Mouse (Mus musculus) heart, postnatal 0 days (tissue): Measurements from ENCODE around the gene Mllt6.

Source experiments
- CTCF ChIP-seq: IDR thresholded peaks from 2 replicates; pipeline ENCODE4 v1.5.1; 2016; ENCODE audit warnings: antibody characterized with exemption, control low read depth, low read depth
- EP300 ChIP-seq: IDR thresholded peaks from 2 replicates; pipeline ENCODE4 v1.6.1; 2016; ENCODE audit warnings: antibody characterized with exemption, low read depth

DNA sequence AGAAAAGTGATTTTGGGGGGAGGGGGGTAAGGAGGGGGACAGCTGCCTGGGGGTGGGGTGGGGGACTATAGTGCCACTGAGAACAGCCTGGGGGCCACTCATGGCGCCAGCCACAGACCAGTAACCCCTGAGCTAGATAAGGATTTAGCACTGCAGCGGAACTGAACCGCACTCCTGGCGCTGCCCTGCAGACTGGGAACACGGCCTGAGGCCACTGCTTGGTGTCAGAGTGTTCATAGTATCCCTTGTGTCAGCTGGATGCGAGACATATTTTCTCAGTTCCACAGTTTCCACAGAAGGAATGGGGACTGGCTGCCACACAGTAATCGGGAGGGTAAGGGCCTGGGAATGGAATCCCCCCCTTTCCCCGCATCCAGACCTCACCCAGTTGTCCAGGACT, 52.8 kb downstream of the Mllt6 start:
- no peak for TF ChIP-seq CTCF
- TF ChIP-seq EP300, result no peak
